Mouse (Mus musculus): ENCODE data around the gene Zbtb7b.

- TF ChIP-seq MAX (IDR thresholded peaks at IDR 0.05; ENCODE audit: low read depth) = no peak
- TF ChIP-seq MYOG (IDR thresholded peaks at IDR 0.05; ENCODE audit: control insufficient read depth in 1 of 3, insufficient read depth in 1 of 3, insufficient read length in 2 of 3, low read depth in 2 of 3) = no peak
- TF ChIP-seq POLR2A (IDR thresholded peaks at IDR 0.05; ENCODE audit: insufficient read length, low read depth) = no peak
- TF ChIP-seq CEBPB (IDR thresholded peaks at IDR 0.05; ENCODE audit: insufficient read depth, poor library complexity, severe bottlenecking) = no peak
- no peak for TF ChIP-seq USF1 (IDR thresholded peaks at IDR 0.05; ENCODE audit: low read depth)
- no peak for TF ChIP-seq POLR2AphosphoS2 (IDR thresholded peaks at IDR 0.05; ENCODE audit: insufficient read length, low read depth)
- no peak for TF ChIP-seq TCF3 (IDR thresholded peaks at IDR 0.05; ENCODE audit: insufficient read length, low read depth)
- no peak for TF ChIP-seq TCF12 (IDR thresholded peaks at IDR 0.05; ENCODE audit: insufficient read depth, poor library complexity, severe bottlenecking)
- no peak for TF ChIP-seq E2F4 (IDR thresholded peaks at IDR 0.05; ENCODE audit: insufficient read depth)
- no peak for TF ChIP-seq SRF (IDR thresholded peaks at IDR 0.05; ENCODE audit: control insufficient read depth, insufficient read length, low read depth)
- TF ChIP-seq REST (IDR thresholded peaks at IDR 0.05; ENCODE audit: insufficient read depth, insufficient read length) = no peak
- no peak for TF ChIP-seq MYOD1 (IDR thresholded peaks at IDR 0.05; ENCODE audit: control insufficient read depth in 1 of 3, insufficient read length in 2 of 3, low read depth in 2 of 3)
Measured at GRCm38 (mm10) chr3:89346815-89347540, 47.6 kb downstream of the Zbtb7b start.

Measured in myocyte (in vitro differentiated cells).